Mouse (Mus musculus) adrenal gland (tissue): ENCODE results near the gene Slco2a1.

Experiments
- intact Hi-C: fragments of 180-260 bp; cut with DNase I; formaldehyde crosslinking; loops from one replicate; pipeline ENCODE4 v1.15.1; 2025
- long read RNA-seq, 2 experiments: library from polyadenylated mRNA; unstranded; transcript quantifications; one replicate each; pipeline ENCODE4 v2.0.0; 2020; ENCODE audit warnings: borderline replicate concordance in 1 of 2; ENCODE audit not compliant: insufficient replicate concordance in 1 of 2

The Slco2a1 gene
- long read RNA-seq, experiment 1, partial matches to known transcripts: 0 of 1 reads
- long read RNA-seq, experiment 1, other reads (novel, unspliced or antisense): 1 of 1 reads
- long read RNA-seq, experiment 2, full-length matches to known transcripts: 1 of 1 reads
- long read RNA-seq, experiment 2, partial matches to known transcripts: 0 of 1 reads
- long read RNA-seq, experiment 2, other reads (novel, unspliced or antisense): 0 of 1 reads

DNA sequence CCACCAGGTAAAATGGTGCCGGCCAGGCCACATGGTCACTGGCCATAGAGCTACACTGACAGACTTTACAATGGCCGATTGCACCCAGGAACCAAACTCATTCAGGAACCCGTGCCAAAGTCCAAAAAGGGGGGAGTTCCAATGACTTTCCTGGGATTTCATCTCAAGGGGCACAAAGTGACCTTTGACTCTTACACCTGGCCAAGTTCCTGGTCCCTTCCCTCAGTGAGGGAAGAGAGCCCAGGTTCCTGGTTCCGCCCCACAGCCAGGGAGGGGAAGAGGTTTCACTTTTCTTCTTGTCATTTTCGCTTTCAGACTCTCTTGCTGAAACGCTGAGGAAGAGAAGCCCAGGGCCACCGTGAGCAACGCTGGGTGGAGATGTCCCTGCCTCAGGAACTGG lies at the start of gene Slco2a1:
Gene Slco2a1 (plus strand): TSS at position 251 of the 400 bp plus-strand sequence.
- intact Hi-C loops: no loop called here

DNA sequence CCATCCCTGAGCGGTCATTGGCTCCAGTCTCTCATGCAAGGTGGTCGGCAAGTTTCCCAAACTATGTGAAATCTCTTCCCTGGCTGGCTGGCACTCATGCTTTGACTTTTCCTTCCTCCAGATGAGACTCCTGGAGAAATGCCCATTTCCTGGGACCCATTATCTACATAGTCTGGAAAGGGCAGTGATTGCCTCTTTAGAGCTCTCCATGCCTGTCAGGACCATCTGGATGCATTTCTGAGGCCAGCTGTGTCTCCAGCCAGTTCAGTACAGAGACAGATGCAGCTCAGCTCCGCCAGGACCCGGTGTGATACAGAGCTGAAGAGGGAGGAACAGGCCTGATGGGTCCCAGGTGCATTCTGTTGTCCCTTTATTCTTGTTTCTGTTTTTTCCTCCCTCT lies 46.3 kb upstream of the Slco2a1 start:
- intact Hi-C loops: no loop called here

- intact Hi-C loops: no loop called here
Observed at GRCm38 (mm10) chr9:102944891-102945290, 43.6 kb upstream of the Slco2a1 start.

DNA sequence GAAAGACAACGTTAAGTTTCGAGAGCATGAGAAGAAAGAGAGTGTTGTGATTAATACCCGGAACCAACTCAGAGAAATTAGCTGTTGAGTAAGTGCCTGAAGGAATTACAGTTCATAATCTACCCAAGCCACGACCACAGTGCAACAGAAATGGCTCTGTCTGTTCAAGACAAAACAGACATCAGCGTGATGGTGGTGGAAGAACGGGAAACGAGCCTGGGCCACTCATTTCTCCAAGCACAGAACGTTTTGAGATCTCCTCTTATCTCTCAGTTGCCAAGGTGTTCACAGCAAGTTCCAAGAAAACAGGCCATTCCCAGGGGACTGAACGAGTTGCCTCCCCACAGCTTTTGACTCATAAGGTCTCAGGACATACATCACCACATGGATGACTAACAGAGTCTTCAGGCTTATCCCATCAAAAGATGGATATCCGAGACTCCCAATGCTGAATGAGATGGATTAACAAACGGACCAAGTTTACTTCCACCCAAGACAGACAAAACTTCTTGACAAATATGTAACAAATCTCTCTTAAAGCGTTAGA lies 42.0 kb upstream of the Slco2a1 start:
- intact Hi-C loops: no loop called here

DNA sequence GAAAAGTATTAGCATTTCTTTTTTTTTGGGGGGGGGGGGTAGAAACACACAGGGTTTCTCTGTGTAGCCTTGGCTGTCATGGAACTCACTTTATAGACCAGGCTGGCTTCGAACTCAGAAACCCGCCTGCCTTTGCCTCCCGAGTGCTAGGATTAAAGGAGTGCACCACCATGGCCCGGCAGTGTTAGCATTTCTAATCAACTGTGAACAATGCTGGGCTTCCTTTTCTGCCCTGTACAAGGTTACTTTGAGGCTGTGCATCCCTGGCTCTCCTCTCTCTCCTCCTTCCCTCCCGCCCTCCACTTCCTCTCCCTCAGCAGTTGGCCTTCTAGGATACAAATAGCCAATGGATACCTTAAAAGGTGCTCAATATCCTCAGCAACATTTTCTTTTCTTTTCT lies 39.8 kb upstream of the Slco2a1 start:
- intact Hi-C loops: no loop called here

GRCm38 (mm10) chr9:102951091-102951994 lies 37.2 kb upstream of the Slco2a1 start:
- intact Hi-C loops: no loop called here

GRCm38 (mm10) chr9:102955866-102956265 lies 32.6 kb upstream of the Slco2a1 start:
- intact Hi-C loops: no loop called here

- intact Hi-C loops: no loop called here
Observed at GRCm38 (mm10) chr9:102958703-102959102, 29.8 kb upstream of the Slco2a1 start.

DNA sequence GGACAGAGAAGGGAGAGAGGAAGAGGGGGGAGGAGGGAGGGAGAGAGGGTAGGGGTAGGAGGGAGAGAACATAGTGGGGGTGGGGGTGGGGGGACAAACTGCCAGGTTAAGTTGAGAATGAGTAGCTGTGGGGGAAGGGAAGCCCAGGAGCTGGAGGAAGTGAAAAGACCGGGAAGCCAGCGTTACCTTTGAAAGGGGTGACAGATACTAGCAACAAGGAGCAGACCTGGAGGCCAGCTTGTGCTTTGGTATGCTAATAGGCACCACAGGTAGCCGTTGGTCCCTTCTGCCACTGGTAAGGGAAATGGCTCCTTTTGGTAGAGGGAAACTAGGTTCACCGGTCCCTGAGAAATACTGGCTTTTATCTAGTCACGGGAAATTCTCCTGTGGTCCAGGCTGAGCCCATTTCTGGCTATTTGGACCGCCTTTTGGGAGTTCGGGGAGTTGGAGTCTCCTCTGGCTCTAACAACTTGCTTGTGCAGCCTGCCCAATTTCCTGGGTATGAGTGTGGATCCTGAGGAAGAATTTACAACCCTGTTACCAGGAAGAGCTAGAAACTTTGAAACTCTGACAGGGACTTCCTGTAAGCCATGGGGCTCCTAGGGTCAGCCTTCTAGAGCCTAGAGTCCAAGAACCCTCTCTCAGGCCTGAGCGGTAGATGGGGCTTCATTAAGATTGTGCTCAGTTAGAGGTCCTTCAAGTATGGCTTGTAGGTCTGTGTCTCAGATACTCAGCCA lies 27.0 kb upstream of the Slco2a1 start:
- intact Hi-C loops: no loop called here

DNA sequence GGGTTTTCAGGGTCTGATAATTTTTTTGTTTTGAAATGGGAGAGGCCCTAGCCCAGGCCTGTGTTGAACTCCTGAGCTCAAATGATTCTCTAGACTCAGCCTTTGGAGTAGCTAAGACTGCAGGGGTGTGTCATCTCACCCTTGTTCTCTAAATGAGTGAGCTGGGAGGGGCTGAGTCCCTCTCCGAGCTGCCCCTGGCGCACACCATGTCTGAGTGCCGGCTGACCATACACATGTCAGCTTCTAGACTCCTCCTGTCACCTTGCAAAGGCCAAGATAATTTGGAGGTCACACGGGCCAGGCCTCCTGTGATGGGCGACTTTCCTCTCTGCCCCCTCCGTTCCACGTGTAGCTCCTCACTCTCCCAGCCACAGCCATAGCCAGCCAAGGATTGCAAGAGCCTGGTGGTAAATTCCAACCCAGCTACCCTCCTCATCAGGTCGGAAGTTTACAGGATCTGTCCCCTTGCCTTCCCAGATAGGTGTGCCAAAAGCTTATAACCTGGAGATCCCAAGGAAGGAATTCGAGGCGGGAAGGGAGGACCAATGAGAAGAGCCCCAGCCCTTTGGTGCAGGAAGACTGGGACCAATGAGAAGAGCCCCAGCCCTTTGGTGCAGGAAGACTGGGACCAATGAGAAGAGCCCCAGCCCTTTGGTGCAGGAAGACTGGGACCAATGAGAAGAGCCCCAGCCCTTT lies 26.3 kb upstream of the Slco2a1 start:
- intact Hi-C loops: no loop called here

- intact Hi-C loops: no loop called here
Observed at GRCm38 (mm10) chr9:102963321-102963720, 25.2 kb upstream of the Slco2a1 start.

- intact Hi-C loops: no loop called here
Observed at GRCm38 (mm10) chr9:102964644-102965043, 23.9 kb upstream of the Slco2a1 start.

- intact Hi-C loops: no loop called here
Observed at GRCm38 (mm10) chr9:102972393-102973050, 16.0 kb upstream of the Slco2a1 start.

- intact Hi-C loops: no loop called here
Observed at GRCm38 (mm10) chr9:102975887-102976286, 12.6 kb upstream of the Slco2a1 start.

DNA sequence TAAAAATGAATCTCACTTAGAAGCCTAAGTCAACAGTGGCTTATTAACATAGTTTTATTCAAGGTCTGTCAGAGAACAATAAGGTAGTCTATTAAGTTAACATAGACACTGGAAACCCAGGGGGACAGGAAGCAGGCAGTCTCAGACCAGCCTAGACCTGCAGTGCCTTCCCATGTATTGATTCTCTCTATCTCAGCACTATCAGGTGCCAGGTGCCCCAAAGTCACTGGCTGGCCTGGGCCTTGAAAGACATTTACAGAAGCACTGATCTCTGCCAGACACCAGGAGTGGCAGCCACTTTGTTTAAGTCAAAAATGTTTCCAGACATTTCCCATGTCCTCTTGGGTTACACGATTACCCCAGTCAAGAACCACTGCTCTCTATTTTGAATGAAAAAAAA lies 11.4 kb upstream of the Slco2a1 start:
- intact Hi-C loops: no loop called here

GRCm38 (mm10) chr9:102977791-102978492 lies 10.6 kb upstream of the Slco2a1 start:
- intact Hi-C loops: no loop called here

GRCm38 (mm10) chr9:102979011-102979700 lies 9.4 kb upstream of the Slco2a1 start:
- intact Hi-C loops: no loop called here

DNA sequence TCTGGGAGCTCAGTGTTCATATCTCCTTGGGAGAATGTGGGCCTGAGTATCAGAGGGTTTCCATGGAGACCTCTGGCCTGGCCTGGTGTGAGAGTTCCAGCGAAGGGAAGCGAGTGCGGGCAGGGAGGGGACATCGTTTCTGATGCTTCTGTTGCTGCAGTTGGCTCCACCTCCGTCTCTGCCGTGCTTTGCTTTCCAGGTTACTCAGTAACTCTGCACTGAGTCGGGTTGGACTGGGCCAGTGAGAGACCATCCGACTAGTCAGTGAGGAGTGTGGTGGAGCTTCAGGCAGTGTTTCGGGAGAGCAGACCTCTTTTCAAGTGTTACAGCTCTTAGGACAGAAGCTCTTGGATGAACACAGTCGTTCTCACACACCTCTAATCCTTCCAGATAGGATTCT lies 8.6 kb upstream of the Slco2a1 start:
- intact Hi-C loops: no loop called here

- intact Hi-C loops: no loop called here
Observed at GRCm38 (mm10) chr9:102980420-102980819, 8.1 kb upstream of the Slco2a1 start.
